Mouse (Mus musculus) v-Abl transformed pro-B cells (cell line): ENCODE data around the gene Ms4a6b.
"Not testable (repeated sequence)": the region's sequence is repeated elsewhere in the genome, so short reads cannot be mapped to it uniquely, and the experiment has no call there.

Experiments used
- in situ Hi-C, 2 experiments: fragments of 400-800 bp; cut with MboI; formaldehyde crosslinking; loops; one replicate each; pipeline ENCODE4 v1.15.1; 2025; ENCODE audit not compliant: unreplicated experiment in 2 of 2

The Ms4a6b gene

GRCm38 (mm10) chr19:11533421-11533820 lies 17.1 kb downstream of the Ms4a6b start:
- in situ Hi-C loops = no loop called here

GRCm38 (mm10) chr19:11533888-11534445 lies 17.7 kb downstream of the Ms4a6b start:
- in situ Hi-C loops = no loop called here

- in situ Hi-C loops = no loop called here
Measured at GRCm38 (mm10) chr19:11536593-11536992, 20.3 kb downstream of the Ms4a6b start, which contains the start of gene Ms4a4d. Ms4a4d (plus strand) TSS chr19:11536801.

- in situ Hi-C loops = no loop called here
Measured at GRCm38 (mm10) chr19:11537336-11537735, 21.0 kb downstream of the Ms4a6b start.

GRCm38 (mm10) chr19:11540166-11540821 lies 24.0 kb downstream of the Ms4a6b start:
- in situ Hi-C loops = not testable (repeated sequence)

- in situ Hi-C loops = not testable (repeated sequence)
Measured at GRCm38 (mm10) chr19:11544383-11544782, 28.1 kb downstream of the Ms4a6b start.

GRCm38 (mm10) chr19:11547911-11548310 lies 31.6 kb downstream of the Ms4a6b start:
- in situ Hi-C loops = no loop called here

GRCm38 (mm10) chr19:11554726-11555125 lies 38.4 kb downstream of the Ms4a6b start:
- in situ Hi-C loops = no loop called here

GRCm38 (mm10) chr19:11559560-11559959 lies 43.2 kb downstream of the Ms4a6b start:
- in situ Hi-C loops = not testable (repeated sequence)

- in situ Hi-C loops = no loop called here
Measured at GRCm38 (mm10) chr19:11574965-11575364, 58.7 kb downstream of the Ms4a6b start.
